Mouse (Mus musculus): ENCODE measurements around the gene Cep295nl. TPM values are rescaled to one million over a fixed set of nuclear protein-coding genes. Genes with fewer than 3 reads are reported as not detected.

Gene Cep295nl
- polyA plus RNA-seq, 1 experiment = 1.5 TPM

DNA sequence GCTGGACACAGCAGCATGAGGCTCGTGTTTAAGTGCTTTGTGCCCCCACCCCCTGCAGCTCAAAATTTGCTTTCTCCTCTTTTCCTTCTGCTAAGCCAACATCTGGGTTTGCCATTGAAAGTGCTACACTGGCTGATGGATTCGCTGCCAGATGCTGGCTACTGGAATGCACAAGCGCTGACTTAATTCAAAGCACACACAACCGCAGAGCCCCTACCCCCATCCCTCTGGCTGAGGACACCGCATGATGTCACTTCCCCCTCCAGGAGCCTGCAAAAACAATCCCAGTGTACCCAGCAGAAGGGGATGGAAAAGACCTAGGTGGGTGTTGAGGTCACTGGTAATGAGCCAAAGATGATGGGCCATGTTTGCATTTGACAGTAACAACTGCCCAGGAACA, 17.8 kb downstream of the Cep295nl start:
- peaks cover 3% of the 10 kb centered on the region; the same call in 1 of the 2 replicates for H3K4me1 ChIP-seq (ENCODE audit: control insufficient read depth, insufficient read depth, low read length)
- H3K4me3 ChIP-seq (replicated peaks; ENCODE audit: control insufficient read depth, low read depth, low read length) = no peak overlapping the region
- no peak overlapping the region for H3K27ac ChIP-seq (ENCODE audit: control insufficient read depth, insufficient read depth, low read depth, low read length, poor library complexity)
- TF ChIP-seq POLR2A (IDR thresholded peaks at IDR 0.05; ENCODE audit: borderline replicate concordance, control insufficient read depth, low read depth, low read length) (no peak), CTCF (IDR thresholded peaks at IDR 0.05; ENCODE audit: control insufficient read depth, insufficient read depth, low read length) (no peak)
- WGBS = 83% methylated on average over 5 of the region's 5 CpGs

DNA sequence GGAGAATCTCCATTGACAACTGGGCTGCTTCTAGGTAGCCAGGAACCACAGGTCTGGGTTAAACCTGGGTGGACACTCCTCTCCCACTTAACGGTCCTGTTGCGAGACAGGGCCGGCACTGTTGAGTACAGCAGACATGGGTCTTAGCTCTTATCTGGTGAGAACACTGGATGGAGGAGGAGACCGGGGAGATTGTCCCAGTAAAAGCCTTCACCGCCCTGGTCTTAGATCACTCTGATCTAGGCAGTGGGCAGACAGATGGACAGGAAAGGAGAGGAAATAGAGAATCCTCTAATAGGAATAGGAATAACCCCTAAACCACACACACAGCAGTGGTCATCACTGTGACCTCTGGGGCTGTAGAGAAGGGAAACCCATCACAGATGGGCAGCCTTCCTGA, 18.3 kb downstream of the Cep295nl start:
- Histone ChIP-seq H3K4me1 (ENCODE audit: control insufficient read depth, insufficient read depth, low read length) (peaks cover 3% of the 10 kb centered on the region), H3K4me3 (replicated peaks; ENCODE audit: control insufficient read depth, low read depth, low read length) (no peak overlapping the region), H3K27ac (ENCODE audit: control insufficient read depth, insufficient read depth, low read depth, low read length, poor library complexity) (no peak overlapping the region)
- WGBS = 71% methylated on average over 5 of the region's 5 CpGs
- TF ChIP-seq CTCF (IDR thresholded peaks at IDR 0.05; ENCODE audit: control insufficient read depth, insufficient read depth, low read length) = no peak
- no peak for TF ChIP-seq POLR2A (IDR thresholded peaks at IDR 0.05; ENCODE audit: borderline replicate concordance, control insufficient read depth, low read depth, low read length)

DNA sequence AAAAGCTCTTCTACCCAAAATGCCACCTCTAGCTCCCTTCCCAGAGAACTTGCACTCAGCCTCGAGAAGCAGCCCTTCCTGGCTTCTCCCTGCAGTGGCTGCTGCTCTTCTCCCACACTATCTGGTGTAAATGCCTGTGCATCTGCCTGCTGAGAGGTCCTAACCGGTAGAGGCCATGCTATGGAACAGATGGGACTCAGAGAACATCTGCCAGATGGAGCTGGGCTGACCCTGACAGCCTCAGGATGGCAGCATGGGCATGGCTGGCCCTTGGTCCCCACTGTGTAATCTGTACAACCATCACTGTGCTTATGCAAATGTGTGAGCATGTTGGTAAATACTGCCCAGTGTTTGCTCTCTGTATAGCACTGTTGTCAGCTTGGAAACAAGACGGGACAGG, 19.7 kb downstream of the Cep295nl start:
- TF ChIP-seq CTCF (IDR thresholded peaks at IDR 0.05; ENCODE audit: control insufficient read depth, insufficient read depth, low read length) (0 out of 2 replicates have a peak, but pooled peaks have one; percentile 1), POLR2A (IDR thresholded peaks at IDR 0.05; ENCODE audit: borderline replicate concordance, control insufficient read depth, low read depth, low read length) (no peak)
- Histone ChIP-seq H3K4me3 (replicated peaks; ENCODE audit: control insufficient read depth, low read depth, low read length) (no peak overlapping the region), H3K4me1 (ENCODE audit: control insufficient read depth, insufficient read depth, low read length) (peaks cover 4% of the 10 kb centered on the region), H3K27ac (ENCODE audit: control insufficient read depth, insufficient read depth, low read depth, low read length, poor library complexity) (no peak overlapping the region)
- 67% methylated on average over 3 of the region's 3 CpGs for WGBS

DNA sequence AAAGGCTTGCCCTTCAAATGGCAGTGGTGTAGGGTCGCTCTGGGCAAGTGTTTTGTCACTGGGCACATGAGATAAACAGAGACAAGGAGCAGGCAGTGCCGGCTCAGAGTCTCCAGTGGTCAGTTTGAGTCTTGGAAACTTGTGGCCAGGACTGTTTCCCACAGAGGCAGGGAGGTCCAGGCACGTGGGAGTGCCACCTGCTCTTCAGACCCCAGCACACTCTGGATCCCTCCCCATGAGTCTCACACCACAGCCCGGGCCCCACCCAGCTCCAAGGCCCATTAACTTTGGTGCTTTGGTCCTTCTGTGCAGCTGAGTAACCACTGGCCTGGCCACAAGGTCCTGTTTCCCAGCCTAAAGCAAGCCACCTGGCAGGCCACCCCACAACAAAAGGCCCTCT, 20.3 kb downstream of the Cep295nl start:
- WGBS = 61% methylated on average over 4 of the region's 4 CpGs
- no peak for TF ChIP-seq POLR2A (IDR thresholded peaks at IDR 0.05; ENCODE audit: borderline replicate concordance, control insufficient read depth, low read depth, low read length)
- no peak for TF ChIP-seq CTCF (IDR thresholded peaks at IDR 0.05; ENCODE audit: control insufficient read depth, insufficient read depth, low read length)
- Histone ChIP-seq H3K4me3 (replicated peaks; ENCODE audit: control insufficient read depth, low read depth, low read length) (no peak overlapping the region), H3K4me1 (ENCODE audit: control insufficient read depth, insufficient read depth, low read length) (peaks cover 4% of the 10 kb centered on the region), H3K27ac (ENCODE audit: control insufficient read depth, insufficient read depth, low read depth, low read length, poor library complexity) (no peak overlapping the region)

DNA sequence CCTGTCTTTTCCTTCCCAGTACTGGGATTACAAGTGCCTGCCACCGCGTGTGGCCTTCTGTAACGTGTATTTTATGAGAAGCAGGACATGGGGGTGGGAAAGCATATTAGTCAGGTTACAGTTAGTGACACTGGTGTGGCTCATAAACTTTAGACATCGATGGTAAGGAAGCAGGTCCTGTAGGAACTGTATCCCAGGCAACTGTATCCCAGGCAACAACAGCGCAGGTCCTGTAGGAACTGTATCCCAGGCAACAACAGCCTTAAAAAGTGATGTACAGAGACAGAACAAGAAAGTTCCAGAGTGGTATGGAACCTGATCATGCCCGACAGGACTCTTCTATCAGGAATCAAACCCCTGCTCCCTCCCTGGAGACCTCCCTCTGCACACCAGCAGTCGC, 20.8 kb downstream of the Cep295nl start:
- peaks cover 4% of the 10 kb centered on the region for H3K4me1 ChIP-seq (ENCODE audit: control insufficient read depth, insufficient read depth, low read length)
- 84% methylated on average over 7 of the region's 7 CpGs for WGBS
- no peak overlapping the region for H3K4me3 ChIP-seq (replicated peaks; ENCODE audit: control insufficient read depth, low read depth, low read length)
- TF ChIP-seq CTCF (IDR thresholded peaks at IDR 0.05; ENCODE audit: control insufficient read depth, insufficient read depth, low read length) (no peak), POLR2A (IDR thresholded peaks at IDR 0.05; ENCODE audit: borderline replicate concordance, control insufficient read depth, low read depth, low read length) (no peak)
- H3K27ac ChIP-seq (ENCODE audit: control insufficient read depth, insufficient read depth, low read depth, low read length, poor library complexity) = no peak overlapping the region

DNA sequence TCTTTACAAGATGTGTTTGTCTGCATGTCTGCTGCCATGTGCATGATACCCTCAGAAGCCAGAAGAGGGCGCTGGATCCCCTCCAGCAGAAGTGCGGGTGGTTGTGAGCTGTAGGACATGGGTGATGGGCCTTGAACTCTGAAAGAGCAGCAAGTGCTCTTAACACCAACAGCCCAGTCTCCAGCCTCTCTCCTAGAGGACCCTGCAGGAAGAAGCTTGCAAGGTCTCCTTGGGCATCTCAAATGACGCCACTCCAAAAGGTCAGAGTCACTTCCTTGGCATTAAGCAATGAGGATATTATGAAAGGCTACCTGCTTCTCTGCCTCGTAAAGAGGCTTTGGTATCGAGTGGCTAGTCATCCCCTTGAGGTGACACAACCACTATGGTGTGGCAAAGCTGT, 23.6 kb downstream of the Cep295nl start:
- peak overlapping the region; percentile 79 for H3K27ac ChIP-seq (ENCODE audit: control insufficient read depth, insufficient read depth, low read depth, low read length, poor library complexity)
- TF ChIP-seq CTCF (IDR thresholded peaks at IDR 0.05; ENCODE audit: control insufficient read depth, insufficient read depth, low read length) (peak; percentile 81), POLR2A (IDR thresholded peaks at IDR 0.05; ENCODE audit: borderline replicate concordance, control insufficient read depth, low read depth, low read length) (no peak)
- H3K4me3 ChIP-seq (replicated peaks; ENCODE audit: control insufficient read depth, low read depth, low read length) = no peak overlapping the region
- 33% methylated on average over 5 of the region's 5 CpGs for whole genome bisulfite sequencing
- H3K4me1 ChIP-seq (ENCODE audit: control insufficient read depth, insufficient read depth, low read length) = peaks cover 4% of the 10 kb centered on the region

DNA sequence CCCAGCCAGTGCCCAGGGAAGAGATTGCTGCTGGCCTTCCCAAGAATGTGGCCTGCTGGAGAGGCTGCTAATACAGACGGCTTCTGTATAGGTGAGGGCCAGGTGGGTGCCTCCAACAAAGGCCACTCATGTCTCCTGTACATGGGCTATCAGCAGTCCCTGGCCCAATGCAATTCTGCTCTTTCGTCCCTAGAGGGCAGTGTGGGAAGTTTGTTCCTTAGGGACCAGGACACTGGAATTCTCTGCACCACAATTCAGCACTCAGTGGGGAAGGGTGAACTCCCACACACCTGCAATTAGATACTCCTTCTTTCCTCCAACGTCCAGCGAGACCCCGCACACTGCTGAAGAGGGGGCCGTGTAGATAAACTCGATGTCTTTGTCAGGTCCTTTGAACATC, 25.2 kb downstream of the Cep295nl start:
- 53% methylated on average over 7 of the region's 7 CpGs for WGBS
- Histone ChIP-seq H3K27ac (ENCODE audit: control insufficient read depth, insufficient read depth, low read depth, low read length, poor library complexity) (no peak overlapping the region), H3K4me3 (replicated peaks; ENCODE audit: control insufficient read depth, low read depth, low read length) (no peak overlapping the region), H3K4me1 (ENCODE audit: control insufficient read depth, insufficient read depth, low read length) (peaks cover 4% of the 10 kb centered on the region)
- peak; percentile 73 for TF ChIP-seq CTCF (IDR thresholded peaks at IDR 0.05; ENCODE audit: control insufficient read depth, insufficient read depth, low read length)
- no peak for TF ChIP-seq POLR2A (IDR thresholded peaks at IDR 0.05; ENCODE audit: borderline replicate concordance, control insufficient read depth, low read depth, low read length)

DNA sequence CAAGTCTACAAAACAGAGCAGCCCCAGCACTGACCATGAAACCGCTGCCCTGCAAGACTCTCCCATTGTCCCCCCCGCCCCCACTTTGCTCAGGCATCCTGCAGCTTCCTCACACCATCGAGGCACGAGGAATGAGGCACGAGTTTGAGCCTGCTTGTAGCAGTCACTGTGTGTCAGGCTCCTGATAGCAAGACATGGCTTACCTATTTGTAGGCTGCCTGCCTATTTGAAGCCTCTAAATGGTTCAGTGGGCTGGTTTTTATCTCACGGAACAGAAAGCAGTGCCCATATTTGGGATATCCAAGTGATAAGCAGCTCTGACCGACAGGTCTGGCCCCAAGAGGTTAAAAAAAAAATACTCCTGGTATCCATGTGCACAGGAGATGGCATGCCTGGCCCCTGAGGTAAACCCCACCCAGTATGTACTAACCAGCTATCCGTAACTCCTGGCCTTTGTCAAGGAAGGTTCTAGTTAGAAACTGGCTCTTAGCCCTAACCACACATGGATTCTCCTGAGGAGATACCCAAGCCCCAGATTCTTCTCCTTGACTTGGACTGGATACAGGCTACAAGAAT, 26.0 kb downstream of the Cep295nl start:
- 70% methylated on average over 8 of the region's 8 CpGs for WGBS
- TF ChIP-seq CTCF (IDR thresholded peaks at IDR 0.05; ENCODE audit: control insufficient read depth, insufficient read depth, low read length) (no peak), POLR2A (IDR thresholded peaks at IDR 0.05; ENCODE audit: borderline replicate concordance, control insufficient read depth, low read depth, low read length) (no peak)
- H3K4me1 ChIP-seq (ENCODE audit: control insufficient read depth, insufficient read depth, low read length) = peaks cover 4% of the 10 kb centered on the region

More for the DNA sequence above, 26.0 kb downstream of the Cep295nl start:
- H3K4me3 ChIP-seq (replicated peaks; ENCODE audit: control insufficient read depth, low read depth, low read length) = no peak overlapping the region
- no peak overlapping the region for H3K27ac ChIP-seq (ENCODE audit: control insufficient read depth, insufficient read depth, low read depth, low read length, poor library complexity)

All from bone marrow, adult 2 months (tissue).